In genomic region chrX:12078195-12079058, GRCm38 (mm10) we compare ENCODE assay signal across 7 mouse cellular contexts.
DNase-seq lines count a peak whose midpoint lies in the region; ATAC-seq lines count a peak whose summit lies in the region.

No protein-coding gene starts in this region.

- no peaks in the 10 kb centered on the region for H3K9me3 ChIP-seq in kidney, embryonic 14.5 days (ENCODE audit: control insufficient read depth, low read length)

- no peaks in the 10 kb centered on the region for H3K36me3 ChIP-seq in kidney, embryonic 14.5 days (ENCODE audit: control insufficient read depth, insufficient read depth, low read length)
- H3K36me3 ChIP-seq in splenic B cell, adult 2 months (ENCODE audit: control insufficient read depth, insufficient read depth, low read length, poor library complexity, severe bottlenecking) = no peaks in the 10 kb centered on the region

- peak; percentile 43 for DNase-seq in urinary bladder, postnatal 14 days (ENCODE audit: low spot score)
- DNase-seq in urinary bladder, postnatal 10 days (ENCODE audit: low spot score) = no peak
- peak; percentile 52 for DNase-seq in brain, adult 2 months (ENCODE audit: low read depth, low spot score)
- peak; percentile 53 for DNase-seq in gastrocnemius, postnatal 14 days
- DNase-seq in lung, postnatal 10 days = peak; percentile 59
- DNase-seq in splenic B cell, adult 2 months (ENCODE audit: low read depth, low spot score) = peak; percentile 50

- H3K9ac ChIP-seq in kidney, embryonic 14.5 days (ENCODE audit: low read depth, low read length) = peak overlapping the region; percentile 78

- H3K4me1 ChIP-seq in kidney, embryonic 14.5 days (ENCODE audit: control insufficient read depth, insufficient read depth, low read length) = peaks cover 19% of the 10 kb centered on the region

- ATAC-seq in kidney, embryonic 14.5 days (ENCODE audit: low FRiP score, low TSS enrichment) = no peak

- H3K4me3 ChIP-seq in kidney, embryonic 14.5 days (ENCODE audit: low read length) = peak overlapping the region; percentile 66

- H3K4me2 ChIP-seq in kidney, embryonic 14.5 days (replicated peaks; ENCODE audit: low read depth, low read length) = peak overlapping the region; percentile 68

- peak overlapping the region; percentile 62; the same call in 1 of the 2 replicates for H3K27ac ChIP-seq in kidney, embryonic 14.5 days (ENCODE audit: low read depth, low read length)

- peaks cover 53% of the 10 kb centered on the region; the same call in 1 of the 2 replicates for H3K27me3 ChIP-seq in kidney, embryonic 14.5 days (ENCODE audit: control insufficient read depth, insufficient read depth, low read length)
- no peaks in the 10 kb centered on the region for H3K27me3 ChIP-seq in splenic B cell, adult 2 months (ENCODE audit: control insufficient read depth, insufficient read depth, low read length, poor library complexity, severe bottlenecking)

- intact Hi-C loops in gastrocnemius, postnatal 14 days (cut with DNase I; ENCODE audit: low total_unique reads) = no loop called here

- WGBS in kidney, embryonic 14.5 days = 4% methylated on average over 70 of the region's 73 CpGs
